Mouse (Mus musculus) T-helper 1 cell (primary cell): ENCODE results near the gene Rpl3.

Source experiments
- in situ Hi-C: fragments of 300-600 bp; cut with MboI, MseI; formaldehyde crosslinking; loops from one replicate; pipeline ENCODE4 v1.15.1; 2025; ENCODE audit warnings: high pct_unique_total_duplicates

The Rpl3 gene

DNA sequence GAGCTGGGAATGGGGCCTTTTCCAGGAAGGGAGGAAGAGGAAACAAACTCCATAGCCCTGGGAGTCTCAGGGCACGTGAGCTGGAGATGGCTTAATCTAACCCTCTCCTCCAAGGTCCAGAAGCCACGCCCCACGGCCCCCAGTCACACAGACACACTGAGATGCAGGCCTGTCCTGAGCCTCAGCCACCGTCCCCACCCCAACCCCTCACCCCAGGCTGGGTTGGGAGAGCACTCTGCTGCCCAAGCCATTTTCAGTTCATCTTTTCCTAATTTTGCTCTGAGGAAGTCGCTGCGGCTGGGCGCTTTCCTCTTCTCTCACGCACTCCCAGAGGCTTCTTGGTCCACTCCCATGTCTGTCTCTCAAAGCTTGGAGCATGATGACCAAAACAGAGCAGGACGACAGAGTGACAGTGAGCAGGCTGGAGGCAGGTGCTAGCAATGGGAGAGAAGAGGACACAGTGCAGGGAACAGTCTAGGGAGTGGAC is 19.7 kb downstream of the Rpl3 start:
- in situ Hi-C loops = no loop called here

DNA sequence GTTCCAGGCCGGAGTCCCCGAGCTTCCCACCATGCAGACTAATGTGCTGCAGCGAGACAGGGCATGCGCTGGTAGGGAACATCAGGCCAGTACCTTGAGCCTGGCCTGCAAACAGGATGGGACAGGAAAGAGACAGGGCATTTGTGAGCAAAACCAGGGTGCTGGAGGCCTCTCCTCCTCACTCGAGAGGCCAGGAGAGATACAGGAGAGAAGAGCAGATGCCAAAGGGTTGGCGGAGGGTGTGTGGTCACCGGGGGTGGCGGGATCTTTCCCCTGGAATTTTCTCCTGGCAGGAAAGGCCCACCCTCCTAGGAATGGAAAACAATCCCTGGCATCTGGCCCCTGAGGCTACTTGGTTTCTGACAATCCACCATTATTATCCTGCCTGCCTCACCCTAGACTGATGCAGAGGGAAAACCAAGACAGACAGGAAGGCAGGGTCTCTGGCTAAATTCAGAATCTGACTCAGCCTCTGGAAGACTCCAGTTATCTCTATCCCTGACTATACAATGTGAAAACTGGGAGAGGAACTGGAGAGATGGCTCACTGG is 21.5 kb downstream of the Rpl3 start:
- in situ Hi-C loops = no loop called here

DNA sequence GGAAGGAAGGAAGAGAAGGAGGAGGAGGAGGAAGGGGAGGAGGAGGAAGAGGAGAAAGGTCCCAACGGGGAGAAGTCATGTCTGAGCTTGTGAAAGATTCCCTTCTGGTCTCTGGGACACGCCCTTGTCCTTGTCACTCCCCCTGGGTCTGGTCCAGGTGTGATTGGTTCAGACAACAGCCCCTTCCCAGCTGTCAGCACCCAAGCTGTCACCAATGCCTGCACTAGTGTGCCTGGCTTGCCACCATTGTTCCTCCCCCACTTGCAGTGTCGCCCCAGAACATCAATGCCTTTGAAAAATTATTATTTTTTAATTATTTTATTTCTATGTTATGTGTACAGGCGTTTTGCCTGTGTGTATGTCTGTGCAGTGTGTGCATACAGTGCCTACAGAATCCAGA is 22.5 kb downstream of the Rpl3 start:
- in situ Hi-C loops = no loop called here

DNA sequence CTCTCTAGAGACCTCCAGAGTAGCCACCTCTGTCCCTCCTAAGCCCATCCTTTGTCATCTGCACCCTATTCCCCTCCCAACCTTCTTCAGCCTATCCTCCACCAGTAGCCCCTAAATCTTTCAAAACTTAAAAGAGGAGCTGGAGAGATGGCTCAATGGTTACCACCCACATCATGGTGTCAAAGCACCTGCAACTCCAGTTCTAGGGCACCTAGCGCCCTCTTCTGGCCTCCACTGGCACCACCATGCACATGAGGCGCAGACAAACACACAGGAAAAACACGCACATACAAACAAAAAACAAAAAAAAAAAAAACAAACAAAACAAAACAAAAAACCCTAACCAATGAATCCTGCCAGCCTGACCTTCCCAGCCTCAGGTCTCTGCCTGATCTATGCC is 25.1 kb downstream of the Rpl3 start:
- in situ Hi-C loops = no loop called here

DNA sequence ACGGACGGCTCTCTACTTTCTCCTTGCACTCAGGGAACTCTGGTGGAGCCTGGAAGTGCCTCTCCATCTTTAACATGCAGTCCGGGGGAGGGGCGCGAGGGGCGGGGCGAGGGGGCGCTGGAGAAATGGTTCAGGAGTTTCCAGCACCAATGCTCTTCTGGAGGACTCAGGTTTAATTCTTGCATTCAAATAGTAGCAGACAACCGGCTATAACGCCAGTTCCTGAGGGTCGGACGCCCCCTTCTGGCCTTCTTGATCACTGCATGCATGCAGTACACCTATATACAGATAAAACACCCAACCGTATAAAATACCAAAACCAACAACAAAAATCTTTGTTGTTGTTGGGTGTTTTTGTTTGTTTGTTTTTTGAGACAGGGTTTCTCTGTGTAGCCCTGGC is 26.3 kb downstream of the Rpl3 start:
- in situ Hi-C loops = no loop called here

DNA sequence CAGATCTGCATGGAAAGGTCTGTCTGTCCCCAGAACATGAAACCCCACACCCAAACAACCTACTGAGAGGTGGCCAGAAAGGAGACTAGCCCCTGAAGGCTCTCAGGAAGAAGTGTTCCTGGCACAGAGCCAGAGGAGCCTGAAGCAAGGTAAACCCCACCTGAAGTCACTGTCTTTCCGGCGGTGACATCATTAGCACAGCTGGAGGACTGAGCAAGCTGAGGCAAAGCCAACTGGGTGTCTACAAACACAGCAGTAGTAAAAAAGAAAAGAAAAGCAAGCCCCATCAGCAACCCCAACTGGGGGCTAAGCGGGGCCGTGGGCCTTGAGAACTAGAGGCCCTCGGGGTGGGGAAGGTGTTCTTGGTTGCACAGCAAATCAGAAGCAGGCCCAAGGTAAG is 26.7 kb downstream of the Rpl3 start:
- in situ Hi-C loops = loop anchor here (5.0 kb wide), 2 partner anchors 43 to 118 kb away; no protein-coding TSS in a partner anchor

DNA sequence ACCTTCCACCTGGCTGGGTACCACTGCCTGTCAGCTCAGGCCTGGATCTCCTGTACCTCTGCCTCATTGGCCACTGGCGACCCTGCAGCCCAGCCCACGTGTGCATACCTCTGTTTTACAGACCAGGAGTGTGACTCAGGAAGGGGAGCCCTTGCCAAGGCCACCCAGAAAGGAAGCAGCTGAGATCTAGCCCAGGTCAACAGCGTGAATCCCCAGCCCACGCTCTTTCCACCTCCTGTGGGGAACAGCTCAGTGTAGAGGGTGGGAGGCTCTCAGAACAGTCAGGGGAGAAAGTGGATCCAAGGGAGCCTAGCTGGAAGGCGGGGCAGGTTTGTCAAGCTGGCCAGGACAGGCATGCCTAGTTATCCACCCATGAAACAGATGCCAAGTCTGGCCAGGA is 28.8 kb downstream of the Rpl3 start:
- in situ Hi-C loops = loop anchor here (5.0 kb wide), 2 partner anchors 41 to 116 kb away; no protein-coding TSS in a partner anchor

DNA sequence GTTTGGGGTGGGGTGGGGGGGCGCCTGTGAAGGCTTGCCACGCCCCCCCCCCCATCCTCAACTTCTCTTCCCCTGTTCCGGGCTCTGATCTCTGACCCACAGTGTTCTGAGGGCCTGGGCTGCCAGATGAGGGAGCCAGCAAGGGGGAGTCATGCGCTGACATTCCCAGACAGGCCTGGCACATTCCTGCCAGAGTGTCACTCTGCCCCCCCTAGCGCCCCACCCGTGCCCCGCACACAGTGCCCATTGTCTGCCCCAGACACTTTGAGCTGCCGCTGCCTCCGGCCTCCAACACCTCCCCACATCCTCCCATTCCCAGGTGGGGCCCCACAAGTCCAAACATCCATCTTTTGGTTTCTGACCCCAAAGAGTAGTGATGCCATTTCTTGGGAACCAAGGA is 29.3 kb downstream of the Rpl3 start:
- in situ Hi-C loops = loop anchor here (5.0 kb wide), 2 partner anchors 40 to 115 kb away; no protein-coding TSS in a partner anchor

DNA sequence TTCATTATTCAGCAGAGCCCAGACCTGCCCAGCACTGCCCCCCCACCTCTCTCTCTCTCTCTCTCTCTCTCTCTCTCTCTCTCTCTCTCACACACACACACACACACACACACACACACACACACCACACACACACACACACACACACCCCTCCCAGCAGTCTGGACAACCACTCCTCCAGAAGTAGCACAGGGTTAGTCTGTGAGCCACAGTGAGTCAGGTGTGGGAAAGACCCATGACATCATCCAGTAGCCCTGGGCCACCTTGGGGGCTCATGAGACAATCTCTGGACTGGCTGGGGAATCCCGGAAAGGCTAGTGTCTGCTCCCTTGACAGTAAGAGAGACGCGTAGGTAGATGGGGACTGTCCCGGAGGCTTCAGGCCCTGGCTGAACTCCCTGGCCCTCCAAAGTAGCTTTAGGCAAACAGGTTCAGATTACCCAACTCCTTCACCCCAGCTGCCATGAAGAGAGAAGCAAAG is 30.6 kb downstream of the Rpl3 start:
- in situ Hi-C loops = loop anchor here (5.0 kb wide), 2 partner anchors 39 to 114 kb away; no protein-coding TSS in a partner anchor

DNA sequence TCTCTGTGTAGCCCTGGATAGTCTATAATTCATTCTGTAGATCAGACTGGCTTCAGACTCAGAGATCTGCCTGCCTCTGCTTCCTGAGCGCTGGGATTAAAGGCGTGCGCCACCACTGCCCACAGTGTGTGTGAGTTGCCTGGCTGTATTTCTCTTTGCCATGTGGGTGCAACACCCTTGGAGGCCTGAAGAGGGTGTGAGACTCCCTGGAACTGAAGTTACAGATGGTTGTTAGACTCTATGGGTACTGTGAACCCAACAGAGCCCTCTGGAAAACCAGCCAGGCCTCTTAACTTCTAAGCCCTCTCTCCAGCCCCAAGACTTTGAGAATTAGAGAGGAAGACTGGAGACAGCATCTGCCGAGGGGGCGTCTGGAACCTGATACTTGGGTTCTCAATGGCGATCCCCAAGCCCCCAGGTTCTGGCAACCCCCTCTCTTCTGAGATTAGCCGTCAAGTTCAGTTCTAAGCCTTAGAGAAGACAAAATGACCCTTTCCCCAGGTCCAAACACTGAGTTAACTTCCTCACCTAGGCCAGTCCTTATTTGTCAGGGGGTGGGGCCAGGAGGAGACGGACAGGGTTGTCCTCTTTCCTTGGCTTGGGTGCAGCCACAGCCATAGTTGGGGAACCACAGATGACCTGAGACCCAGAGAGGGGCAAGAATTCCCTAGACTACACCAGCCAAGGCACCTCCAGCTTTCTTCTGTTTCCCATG is 31.2 kb downstream of the Rpl3 start:
- in situ Hi-C loops = loop anchor here (5.0 kb wide), 2 partner anchors 38 to 113 kb away; no protein-coding TSS in a partner anchor

DNA sequence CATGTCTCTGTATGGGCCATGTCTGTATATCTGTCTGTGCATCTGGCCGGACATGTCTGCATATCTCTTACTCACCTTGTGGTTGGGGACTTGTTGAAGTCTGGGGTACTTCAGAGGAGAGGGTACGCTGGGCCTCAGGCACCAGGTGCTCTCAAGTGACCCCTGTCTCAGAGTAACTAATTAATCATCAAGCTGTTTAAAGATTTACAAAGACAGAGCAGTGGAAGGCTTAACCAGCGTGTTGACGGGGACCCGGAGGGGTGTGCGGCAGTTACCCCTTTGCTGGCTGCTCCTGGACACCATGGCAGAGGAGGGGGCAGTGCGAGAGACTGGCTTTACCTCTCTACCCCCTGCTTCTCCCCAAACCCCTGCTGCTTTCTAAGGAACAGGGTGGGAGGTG is 32.1 kb downstream of the Rpl3 start:
- in situ Hi-C loops = loop anchor here (5.0 kb wide), 2 partner anchors 37 to 112 kb away; no protein-coding TSS in a partner anchor

DNA sequence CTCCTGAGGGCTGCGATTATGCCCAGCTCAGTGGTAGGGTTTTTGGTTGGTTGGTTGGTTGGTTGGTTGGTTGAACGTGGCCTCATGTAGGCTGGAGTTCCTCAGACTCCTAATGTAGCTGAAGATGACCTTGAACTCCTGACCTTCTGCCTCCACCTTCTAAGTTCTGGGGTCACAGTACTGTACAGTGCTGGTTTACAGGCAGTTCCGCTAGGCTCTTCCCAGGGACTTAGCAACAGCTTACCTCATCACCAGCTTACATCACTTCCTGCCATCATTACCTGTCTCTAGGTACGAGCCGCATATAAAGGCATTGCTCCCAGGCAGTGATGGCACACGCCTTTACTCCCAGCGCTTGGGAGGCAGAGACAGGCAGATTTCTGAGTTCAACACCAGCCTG is 33.5 kb downstream of the Rpl3 start:
- in situ Hi-C loops = no loop called here

DNA sequence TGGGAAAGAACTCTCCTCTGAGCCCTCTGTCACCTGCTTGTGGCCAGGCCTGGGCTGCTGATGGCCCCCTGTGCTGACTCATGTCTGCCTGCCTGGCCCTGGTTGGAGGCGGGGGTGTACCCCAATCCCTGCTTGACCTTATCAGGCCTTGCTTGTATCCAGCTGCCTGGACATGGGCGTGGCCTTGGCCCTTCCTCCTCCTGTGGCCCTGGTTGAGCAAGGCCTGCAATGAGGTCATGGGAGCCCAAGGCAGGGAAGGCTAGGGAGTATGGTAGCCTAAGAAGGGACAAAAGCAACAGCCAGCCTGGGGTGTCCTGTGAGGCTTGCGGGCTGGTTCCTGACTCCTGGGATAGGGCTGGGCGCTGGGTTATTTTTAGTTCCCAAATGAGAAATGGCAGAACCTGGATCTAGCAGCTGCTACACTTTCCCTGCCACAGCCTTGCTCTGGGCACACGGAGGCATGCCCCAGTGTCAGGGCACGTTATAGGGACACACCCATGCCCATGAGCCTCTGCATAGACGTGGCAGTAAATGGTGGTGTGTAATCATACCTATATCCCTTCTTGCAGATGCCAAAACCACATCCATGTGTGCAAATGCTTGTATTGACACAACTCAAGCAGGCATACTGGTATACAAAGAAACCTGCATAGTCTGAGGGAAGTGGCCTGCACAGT is 37.5 kb downstream of the Rpl3 start:
- in situ Hi-C loops = no loop called here

DNA sequence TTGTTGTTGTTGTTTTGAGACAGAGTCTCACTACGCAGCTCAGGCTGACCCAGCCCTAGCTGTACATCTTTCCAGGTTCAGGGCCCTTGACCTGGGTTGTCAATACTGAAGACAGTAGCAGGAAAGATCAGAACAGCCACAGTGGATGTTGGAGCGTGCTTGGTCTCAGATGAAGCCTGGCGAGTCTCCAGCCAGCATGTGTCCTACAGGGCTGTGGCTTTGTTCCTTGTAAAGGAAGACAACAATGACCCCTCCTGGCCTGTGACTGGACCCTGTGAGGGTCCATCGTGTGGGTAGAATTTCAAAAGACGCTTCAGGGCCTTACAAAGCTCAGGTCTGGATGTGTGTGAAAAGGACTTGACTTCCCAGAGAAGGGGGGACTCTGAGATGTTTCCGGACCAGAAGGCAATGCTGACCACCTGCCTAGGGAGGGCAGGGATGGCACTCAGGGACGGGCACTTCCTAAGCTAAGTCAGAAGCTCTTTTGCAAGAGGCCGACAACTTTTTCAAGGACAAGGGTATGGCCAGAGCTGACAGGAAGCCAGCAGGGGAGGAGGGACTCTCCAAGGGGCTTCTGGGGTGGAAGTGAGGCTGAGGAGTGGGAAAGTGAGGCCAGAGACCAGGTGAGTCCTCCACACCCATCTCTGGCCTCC is 38.2 kb downstream of the Rpl3 start:
- in situ Hi-C loops = no loop called here

DNA sequence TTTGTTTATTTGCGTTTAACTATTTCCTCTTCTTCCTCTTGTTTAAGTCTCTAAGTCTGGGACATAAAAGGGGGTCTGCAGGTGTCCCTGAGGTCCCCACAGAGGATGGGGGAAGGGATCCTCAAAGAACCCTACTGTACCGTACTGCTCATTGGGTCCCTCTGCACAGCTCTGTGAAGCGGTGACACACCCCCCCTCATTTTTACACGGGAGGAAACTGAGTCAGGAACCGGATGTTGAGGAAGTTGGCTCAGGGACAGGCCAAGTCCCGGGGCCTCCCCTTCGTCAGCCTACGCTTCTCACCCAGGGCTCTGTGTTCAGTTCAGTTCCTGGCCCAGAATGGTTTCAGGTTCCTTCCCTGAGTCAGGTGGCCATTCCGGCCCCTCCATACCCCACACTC is 39.9 kb downstream of the Rpl3 start:
- in situ Hi-C loops = no loop called here

DNA sequence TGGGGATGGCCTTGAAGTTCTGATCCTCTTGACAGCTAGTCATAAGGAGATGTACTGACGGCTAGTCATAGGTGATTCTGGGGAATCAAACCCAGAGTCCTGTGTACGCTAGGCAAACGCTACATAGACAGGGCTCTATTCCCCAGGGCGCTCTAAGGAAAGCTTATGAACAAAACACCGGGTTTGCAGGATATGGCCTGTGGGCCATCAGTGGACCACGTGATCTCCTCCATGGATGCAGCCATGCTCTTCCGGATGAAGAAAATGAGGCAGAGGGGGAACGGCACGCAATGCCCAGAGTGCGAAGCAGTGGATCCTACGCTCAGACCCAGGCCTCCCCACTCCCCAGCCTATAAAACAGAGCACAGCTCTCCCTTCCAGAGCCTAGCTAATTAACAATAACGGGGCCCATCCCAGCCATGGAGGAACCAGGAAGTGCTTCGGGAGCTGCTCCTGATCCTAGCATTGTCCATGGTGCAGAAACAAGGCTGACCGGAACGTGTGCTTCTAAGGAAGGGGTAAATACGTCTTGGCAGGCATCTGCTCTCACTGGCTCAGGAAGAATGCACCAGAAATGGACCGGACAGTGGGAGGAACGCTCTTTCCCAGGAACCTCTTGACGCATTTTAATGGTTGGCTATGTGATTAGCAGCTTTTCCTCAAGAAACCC is 40.4 kb downstream of the Rpl3 start:
- in situ Hi-C loops = no loop called here

DNA sequence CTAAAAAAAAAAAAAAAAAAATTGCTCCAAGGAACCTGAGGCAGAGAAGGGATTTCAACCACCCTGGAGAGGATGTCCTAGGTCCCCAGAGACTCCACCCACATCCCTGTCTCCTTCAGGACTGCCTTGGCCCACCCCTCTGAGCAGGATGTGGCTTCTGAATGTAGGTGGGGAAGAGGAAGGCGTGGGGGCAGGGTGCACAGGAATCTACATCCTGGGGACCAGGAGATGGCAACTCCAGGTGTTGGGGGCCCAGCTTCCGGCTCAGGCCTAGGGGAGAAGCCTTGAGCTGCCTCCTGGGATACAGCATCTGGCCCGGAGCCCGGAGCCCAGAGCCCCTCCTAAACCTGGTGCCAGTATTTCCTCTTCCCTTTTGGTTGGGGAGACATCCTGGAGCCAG is 41.6 kb downstream of the Rpl3 start:
- in situ Hi-C loops = no loop called here

DNA sequence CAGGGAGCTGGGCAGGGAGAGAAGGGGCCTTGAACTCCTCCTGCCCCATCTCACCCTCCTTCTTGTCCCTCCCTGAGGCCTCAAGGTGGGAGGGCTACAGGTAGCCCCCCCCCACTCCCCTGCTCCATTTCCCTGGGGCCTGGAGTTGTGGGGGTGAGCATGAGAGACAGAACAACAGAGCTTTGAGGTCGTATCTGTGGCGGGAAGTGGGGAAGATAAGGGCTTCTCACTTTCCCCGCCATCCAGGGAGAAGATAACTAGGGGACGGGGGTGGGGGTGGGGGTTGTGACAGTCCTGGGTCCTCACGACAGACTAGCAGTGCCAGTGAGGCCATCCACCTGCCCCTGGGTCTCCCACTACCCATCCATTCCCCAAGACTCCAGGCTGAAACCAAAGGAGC is 43.7 kb downstream of the Rpl3 start:
- in situ Hi-C loops = no loop called here

DNA sequence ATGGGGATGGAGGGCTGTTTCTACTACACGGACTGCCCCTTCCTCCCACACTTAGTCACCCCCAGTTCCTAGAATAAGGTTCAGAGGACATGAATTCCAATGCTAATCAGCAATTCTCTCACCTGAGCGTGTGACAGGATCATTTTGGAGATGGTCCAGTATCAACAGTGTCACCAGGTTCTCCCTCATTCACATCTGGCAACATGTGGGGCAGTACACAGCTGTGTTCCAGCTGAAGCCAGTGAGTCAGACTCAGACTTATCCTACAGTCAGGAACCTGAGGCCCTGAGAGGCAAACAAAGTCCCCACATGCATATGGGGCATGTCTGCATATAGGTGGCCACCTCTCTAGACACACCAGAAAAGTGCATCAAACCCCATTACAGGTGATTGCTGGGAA is 44.4 kb downstream of the Rpl3 start:
- in situ Hi-C loops = no loop called here

DNA sequence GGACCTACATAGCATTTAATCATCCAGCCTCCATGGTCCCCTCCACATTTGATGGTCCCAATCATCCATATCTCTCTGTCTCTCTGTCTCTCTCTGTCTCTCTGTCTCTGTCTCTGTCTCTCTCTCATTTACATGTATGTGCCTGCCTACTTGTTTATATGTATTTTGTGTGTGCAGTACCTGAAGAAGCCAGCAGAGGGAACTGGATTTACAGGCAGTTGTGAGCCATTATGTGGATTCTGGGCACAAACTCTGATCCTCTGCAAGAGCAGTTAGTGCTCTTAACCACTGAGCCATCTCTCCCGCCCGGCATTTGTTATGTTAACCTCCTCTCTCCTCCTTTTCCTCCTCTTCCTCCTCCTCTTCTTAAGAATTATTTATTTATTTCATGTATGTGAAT is 45.9 kb downstream of the Rpl3 start:
- in situ Hi-C loops = no loop called here

DNA sequence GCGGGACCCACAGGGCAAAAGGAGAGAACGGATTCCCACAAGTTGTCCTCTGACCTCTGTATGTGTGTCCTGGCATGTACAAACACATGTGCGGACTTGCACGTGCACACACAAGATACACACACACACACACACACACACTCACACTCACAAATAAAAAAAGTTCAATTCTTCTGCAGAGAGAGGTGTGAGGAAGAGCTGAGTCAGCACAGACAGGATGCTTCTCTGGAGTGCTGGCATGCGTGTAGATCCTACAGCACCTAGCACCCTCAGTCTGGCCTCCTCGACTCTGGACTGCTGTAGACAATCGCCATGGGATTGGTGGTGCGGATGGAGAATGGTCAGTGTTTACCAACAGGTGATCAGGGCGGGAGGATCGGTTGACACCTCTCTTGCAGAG is 47.4 kb downstream of the Rpl3 start:
- in situ Hi-C loops = no loop called here
